Mouse (Mus musculus) embryo, embryonic 11.5 days (tissue): Measurements from ENCODE around the gene Rap1a.

Experiments used
- DNase-seq: peaks from one replicate; pipeline ENCODE4 v3.0.0-alpha.2; 2012; ENCODE audit warnings: low read depth, low spot score

Rap1a gene

GRCm38 (mm10) chr3:105801191-105802166 is at the start of gene Rap1a:
Gene Rap1a (minus strand): TSS chr3:105801336.
- peak; percentile 61 for DNase-seq

GRCm38 (mm10) chr3:105846294-105847069 is 45.3 kb upstream of the Rap1a start:
- DNase-seq, result no peak

GRCm38 (mm10) chr3:105839836-105840235 is 38.7 kb upstream of the Rap1a start:
- no peak for DNase-seq

DNA sequence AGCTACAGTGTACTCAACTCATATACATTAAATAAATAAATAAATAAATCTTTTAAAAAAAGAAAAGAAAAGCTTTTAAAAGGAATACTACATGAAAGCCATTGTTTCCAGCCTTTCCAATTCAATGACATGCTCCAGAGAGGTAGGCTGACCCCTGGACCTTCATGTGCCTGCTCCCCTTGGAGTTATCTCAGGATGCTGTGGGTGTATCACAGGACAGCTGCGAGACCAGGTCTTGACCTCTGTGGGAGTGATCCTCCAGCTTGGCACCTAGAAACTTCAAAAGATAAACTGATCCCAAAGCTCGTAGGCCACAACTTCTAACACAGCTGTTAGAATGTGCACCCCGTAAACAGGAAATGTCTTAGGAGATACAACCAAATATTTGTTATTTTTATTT is 37.5 kb upstream of the Rap1a start:
- no peak for DNase-seq

GRCm38 (mm10) chr3:105836883-105837282 is 35.7 kb upstream of the Rap1a start:
- no peak for DNase-seq

GRCm38 (mm10) chr3:105835875-105836274 is 34.7 kb upstream of the Rap1a start:
- DNase-seq, result no peak

DNA sequence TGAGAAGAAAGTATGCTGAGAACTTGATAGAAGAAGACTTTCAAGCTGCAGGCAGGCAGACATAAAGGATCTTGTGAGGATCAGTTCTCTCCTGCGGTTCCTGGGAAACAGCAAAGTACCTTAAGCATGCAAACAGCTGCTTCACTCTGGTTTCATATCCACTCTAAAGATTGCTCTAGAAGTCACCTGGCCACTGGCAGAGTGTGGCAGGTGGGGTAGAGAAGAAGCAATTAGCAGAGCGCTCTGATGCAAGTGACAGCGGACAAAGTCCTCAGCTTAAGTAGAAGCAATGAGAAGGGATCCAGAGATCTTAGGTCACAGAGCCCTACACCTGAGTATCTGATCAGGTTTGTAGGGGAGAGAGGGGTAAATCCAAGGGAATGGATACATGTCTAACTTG is 30.4 kb upstream of the Rap1a start:
- DNase-seq, result no peak

DNA sequence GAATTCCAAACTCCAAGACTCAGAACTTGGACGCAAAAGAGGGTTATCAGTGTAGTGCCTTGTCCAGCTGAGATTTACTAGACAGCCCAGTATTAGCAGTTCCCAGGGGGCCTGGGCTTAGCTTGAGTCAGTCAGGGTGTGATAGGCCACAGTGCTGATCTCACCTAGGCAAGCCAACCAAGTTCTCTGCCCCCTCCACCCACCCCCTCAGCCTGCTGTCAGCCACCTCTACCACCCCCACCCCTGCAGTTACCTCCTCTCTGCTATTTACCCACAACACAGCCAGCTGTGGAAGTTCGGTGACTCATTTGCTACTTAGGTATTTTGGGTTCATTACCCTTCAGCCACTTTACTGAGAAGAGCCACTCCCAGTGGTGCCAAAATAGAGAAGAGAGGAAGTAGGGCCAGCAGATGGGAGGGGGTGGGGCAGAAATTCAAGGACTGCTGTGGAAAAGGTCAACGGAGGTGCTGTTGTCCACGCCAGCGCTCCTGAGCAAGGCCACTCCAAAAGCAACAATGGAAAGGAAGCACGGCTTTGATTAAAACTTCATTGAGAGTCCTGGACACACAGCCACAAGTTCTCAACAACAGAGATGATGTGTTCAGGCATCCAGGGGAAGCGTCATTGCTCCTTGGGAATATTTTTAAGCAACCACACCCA is 24.5 kb upstream of the Rap1a start:
- DNase-seq, result no peak

DNA sequence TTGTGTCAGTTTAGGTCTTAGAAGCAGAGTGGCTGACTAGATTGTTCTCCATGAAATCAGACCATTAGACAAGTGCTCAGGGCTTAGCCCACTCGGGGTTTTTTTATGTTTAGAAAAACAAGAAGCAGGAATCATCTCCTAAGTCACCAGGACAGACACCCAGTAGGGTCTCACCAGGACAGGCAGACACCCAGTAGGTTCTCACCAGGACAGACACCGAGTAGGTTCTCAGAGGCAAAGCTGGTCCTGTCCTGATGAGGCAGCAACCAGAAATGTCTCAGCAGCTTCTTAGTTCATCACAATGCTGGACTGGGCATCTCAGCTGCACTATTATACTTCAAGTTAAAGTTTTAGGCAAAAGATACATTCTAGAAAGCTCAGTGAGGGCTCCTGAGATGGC is 23.6 kb upstream of the Rap1a start:
- no peak for DNase-seq

- DNase-seq, result no peak
Observed at GRCm38 (mm10) chr3:105824103-105824502, 23.0 kb upstream of the Rap1a start.

- no peak for DNase-seq
Observed at GRCm38 (mm10) chr3:105823609-105824008, 22.5 kb upstream of the Rap1a start.

GRCm38 (mm10) chr3:105821504-105821903 is 20.4 kb upstream of the Rap1a start:
- DNase-seq, result no peak

- DNase-seq, result no peak
Observed at GRCm38 (mm10) chr3:105820272-105820671, 19.1 kb upstream of the Rap1a start.

DNA sequence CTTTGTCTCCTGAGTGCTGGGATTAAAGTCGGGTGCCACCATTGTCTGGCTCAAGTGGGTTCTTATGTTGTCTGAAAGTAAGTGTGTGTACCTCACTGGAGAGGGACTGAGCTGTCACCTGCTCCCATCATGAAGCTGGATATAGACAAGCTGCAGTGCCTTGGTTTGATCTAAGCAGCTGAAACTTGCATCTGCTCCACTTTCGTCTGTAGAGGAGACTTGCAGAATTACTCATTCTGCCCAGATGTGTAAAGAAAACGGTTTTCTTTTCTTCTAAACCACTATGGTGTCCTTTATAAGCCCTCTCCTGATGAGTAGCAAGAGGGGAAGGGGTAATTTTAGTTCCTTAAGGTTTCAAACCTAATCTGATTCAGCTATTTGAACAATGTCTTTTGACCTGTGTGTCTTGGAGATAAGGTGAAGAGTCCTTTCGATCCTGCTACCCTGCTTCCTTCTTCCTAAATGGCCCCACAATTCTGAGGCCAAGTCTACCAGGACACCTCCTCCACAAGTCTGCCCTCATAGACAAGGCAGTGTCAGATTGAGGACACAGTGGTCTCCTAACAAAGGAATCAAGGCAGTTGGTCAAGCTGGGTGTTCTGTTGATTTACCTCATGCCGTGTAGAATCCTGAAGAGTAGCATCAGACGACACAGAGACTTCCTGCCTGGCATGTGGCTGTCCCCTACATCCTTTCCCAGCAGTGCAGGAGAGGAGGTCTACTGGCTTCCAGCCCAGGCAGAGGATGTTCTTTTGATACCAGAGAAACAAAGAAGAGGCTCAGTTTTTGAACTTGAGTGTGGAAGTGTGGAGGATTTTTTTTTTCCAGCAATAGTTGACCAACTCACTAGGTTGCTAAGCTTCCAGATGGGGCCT is 17.2 kb upstream of the Rap1a start:
- no peak for DNase-seq

- no peak for DNase-seq
Observed at GRCm38 (mm10) chr3:105816089-105816488, 15.0 kb upstream of the Rap1a start.

- no peak for DNase-seq
Observed at GRCm38 (mm10) chr3:105815236-105815904, 14.2 kb upstream of the Rap1a start.

GRCm38 (mm10) chr3:105811146-105811545 is 10.0 kb upstream of the Rap1a start:
- no peak for DNase-seq

GRCm38 (mm10) chr3:105808179-105809037 is 7.3 kb upstream of the Rap1a start:
- peak; percentile 16 for DNase-seq

DNA sequence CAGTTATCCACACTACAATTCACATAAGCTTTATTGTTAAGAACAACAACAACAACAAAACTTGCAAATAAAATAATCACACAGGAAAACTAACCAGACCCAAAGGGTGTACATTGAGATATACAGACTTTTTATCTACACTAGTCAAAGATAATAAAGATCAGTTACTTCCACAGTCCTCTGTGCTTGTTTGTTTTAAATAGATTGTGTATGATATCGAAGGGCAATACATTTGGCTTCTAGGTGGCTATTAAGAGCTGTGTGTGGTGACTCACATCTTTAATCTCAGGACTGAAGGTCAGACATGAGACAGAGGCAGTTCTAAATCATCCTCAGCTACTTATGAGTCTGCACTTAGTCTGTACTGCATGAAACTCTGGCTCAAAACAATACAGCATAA is 6.5 kb upstream of the Rap1a start:
- no peak for DNase-seq
